In the genomic region with DNA sequence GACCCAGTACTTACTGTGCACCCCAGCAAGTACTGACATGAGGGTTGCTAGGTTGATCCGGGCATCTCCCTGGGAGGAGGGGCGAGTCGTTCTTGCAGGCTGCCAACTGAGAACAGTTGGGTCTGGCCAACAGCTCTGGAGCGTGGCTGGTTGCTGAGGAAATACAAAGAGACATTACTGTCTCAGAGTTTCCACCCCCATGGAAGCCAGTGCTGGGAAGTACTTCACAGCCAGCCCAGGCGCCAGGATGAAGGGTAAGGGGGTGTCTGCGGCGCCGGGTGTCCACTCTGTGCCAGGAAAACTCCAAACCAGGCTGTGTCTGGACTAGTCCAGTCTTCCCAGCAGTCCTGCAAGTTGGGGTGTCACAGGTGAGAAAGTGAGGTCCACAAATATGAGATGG, we compare ENCODE assay signal across 13 mouse cellular contexts. TPM values are rescaled to one million over a fixed set of nuclear protein-coding genes. Genes with fewer than 3 reads are reported as not detected.
DNase-seq lines count a peak whose midpoint lies in the region; ATAC-seq and TF ChIP-seq lines count a peak whose summit lies in the region.
"Had no signal": no experiment of that assay in that cellular context is flagged by ENCODE, and none has a peak within 500 bp of the region (broad histone marks: within the 10 kb centered on the region; RNA-seq: fewer than 3 reads in every experiment).

No protein-coding gene starts in this region.

- no peak overlapping the region for H3K4me2 ChIP-seq in heart, postnatal 0 days (ENCODE audit: low read depth, low read length)
- H3K4me2 ChIP-seq: embryonic facial prominence, embryonic 13.5 days; liver, embryonic 11.5 days had no signal

- no peaks in the 10 kb centered on the region for H3K9me3 ChIP-seq in heart, postnatal 0 days (replicated peaks; ENCODE audit: control insufficient read depth, low read length)
- H3K9me3 ChIP-seq: embryonic facial prominence, embryonic 13.5 days; midbrain, embryonic 10.5 days had no signal

- no peak for TF ChIP-seq CTCF in heart, postnatal 0 days (IDR thresholded peaks at IDR 0.05; ENCODE audit: low read depth)
- TF ChIP-seq CTCF in heart, adult 2 months (IDR thresholded peaks at IDR 0.05), result no peak
- no peak for TF ChIP-seq CTCF in embryonic fibroblast, embryonic 13.5 days (IDR thresholded peaks at IDR 0.05; ENCODE audit: borderline replicate concordance, insufficient read depth, low read length)

- 73% methylated on average over 8 of the region's 8 CpGs for WGBS in heart, postnatal 0 days
- 59% methylated on average over 8 of the region's 8 CpGs for WGBS in heart, adult 2 months

- no peak for TF ChIP-seq POLR2A in heart, adult 2 months (IDR thresholded peaks at IDR 0.05; ENCODE audit: insufficient read depth, low read depth, low read length)
- TF ChIP-seq POLR2A in embryonic fibroblast, embryonic 13.5 days (IDR thresholded peaks at IDR 0.05; ENCODE audit: low read depth, low read length), result no peak

- DNase-seq in heart, postnatal 0 days (ENCODE audit: low spot score), result no peak
- no peak for DNase-seq in heart, adult 2 months
- peak; percentile 55 for DNase-seq in Muller cell, postnatal 12 days (ENCODE audit: inconsistent ontology term)
- DNase-seq in layer of hippocampus, postnatal 10 days (ENCODE audit: low spot score in 2 of 2), result peak; percentile 16 to 43
- no peak for DNase-seq in c-Kit-positive CD71-positive TER-119-positive erythroid progenitor cells, embryonic 14.5 days (ENCODE audit: low spot score)
- no peak for DNase-seq in adrenal gland, postnatal 25 days
- DNase-seq: cerebellum, adult 9-11 months; kidney, postnatal 25 days; thymus, postnatal 25 days had no signal

- H3K79me2 ChIP-seq in heart, adult 2 months (replicated peaks; ENCODE audit: control insufficient read depth, insufficient read depth, low read length), result no peaks in the 10 kb centered on the region

- intact Hi-C loops in heart, adult 2 months (cut with DNase I), result no loop called here

- ATAC-seq in heart, postnatal 0 days (ENCODE audit: insufficient read depth, low read depth), result peak; percentile 30; the same call in 1 of the 2 replicates

- H3K4me1 ChIP-seq in heart, postnatal 0 days (ENCODE audit: control insufficient read depth, insufficient read depth), result peaks cover 4% of the 10 kb centered on the region
- H3K4me1 ChIP-seq in heart, adult 2 months (ENCODE audit: control insufficient read depth, insufficient read depth, low read length), result no peaks in the 10 kb centered on the region
- peaks cover 12% of the 10 kb centered on the region for H3K4me1 ChIP-seq in embryonic fibroblast, embryonic 13.5 days (ENCODE audit: control insufficient read depth, insufficient read depth, low read length)

- no peak overlapping the region for H3K9ac ChIP-seq in heart, postnatal 0 days (replicated peaks; ENCODE audit: low read depth, low read length)
- H3K9ac ChIP-seq in heart, adult 2 months (ENCODE audit: low read depth, low read length), result no peak overlapping the region
- H3K9ac ChIP-seq: embryonic facial prominence, embryonic 13.5 days had no signal

- TF ChIP-seq EP300 in heart, postnatal 0 days (IDR thresholded peaks at IDR 0.05; ENCODE audit: low read depth), result no peak
- TF ChIP-seq EP300 in heart, adult 2 months (IDR thresholded peaks at IDR 0.05; ENCODE audit: insufficient read depth, low read depth, low read length), result no peak

- H3K4me3 ChIP-seq in heart, postnatal 0 days (ENCODE audit: low read depth, low read length), result no peak overlapping the region
- H3K4me3 ChIP-seq in heart, adult 2 months, result no peak overlapping the region
- no peak overlapping the region for H3K4me3 ChIP-seq in embryonic fibroblast, embryonic 13.5 days (ENCODE audit: insufficient read depth, low read length)
- H3K4me3 ChIP-seq: embryonic facial prominence, embryonic 13.5 days; midbrain, embryonic 10.5 days had no signal

- no peak overlapping the region for H3K27ac ChIP-seq in heart, postnatal 0 days (ENCODE audit: low read depth)
- no peak overlapping the region for H3K27ac ChIP-seq in heart, adult 2 months
- H3K27ac ChIP-seq in embryonic fibroblast, embryonic 13.5 days (ENCODE audit: insufficient read depth, low read length), result peak overlapping the region; percentile 95; the same call in 1 of the 2 replicates
- H3K27ac ChIP-seq: embryonic facial prominence, embryonic 13.5 days had no signal

- no peaks in the 10 kb centered on the region for H3K27me3 ChIP-seq in heart, postnatal 0 days (ENCODE audit: control insufficient read depth, insufficient read depth, low read length)
- H3K27me3 ChIP-seq in heart, adult 2 months (ENCODE audit: control insufficient read depth, insufficient read depth, low read length), result no peaks in the 10 kb centered on the region
- H3K27me3 ChIP-seq: embryonic facial prominence, embryonic 13.5 days had no signal

- no peaks in the 10 kb centered on the region for H3K36me3 ChIP-seq in heart, postnatal 0 days (replicated peaks; ENCODE audit: control insufficient read depth, insufficient read depth, low read length)
- H3K36me3 ChIP-seq in heart, adult 2 months (ENCODE audit: control insufficient read depth, insufficient read depth, low read length), result no peaks in the 10 kb centered on the region
- H3K36me3 ChIP-seq: embryonic facial prominence, embryonic 13.5 days; midbrain, embryonic 10.5 days had no signal

RNA-seq across cellular contexts. Expression of gene Actn1, which starts 30.8 kb away (rescaled TPM):
- 53.0 and 85.3 TPM in 2 replicates for total RNA-seq in heart, postnatal 0 days (2014; rRNA removed; ENCODE audit: low replicate concordance)
- polyA plus RNA-seq in heart, postnatal 0 days (2015; fragmentation: Nextera tagmentation; extraction: Ambion mirVana), result 13.8 and 15.7 TPM in 2 replicates
- total RNA-seq in heart, adult 2 months (2021), result 10 to 100 TPM; 30.6 to 31.7 TPM
- polyA plus RNA-seq in heart, adult 2 months (2012; rRNA removed), result 29.0 and 31.1 TPM in 2 replicates
- 488 and 794 TPM in 2 replicates for polyA plus RNA-seq in embryonic fibroblast, embryonic 13.5 days (2011; ENCODE audit: insufficient read length, low read depth, missing spikeins)
- 10 to 100 TPM; 69.2 to 77.9 TPM for total RNA-seq in layer of hippocampus, postnatal 10 days (2021)
- total RNA-seq in adrenal gland, postnatal 25 days (2021), result 35.0 and 37.3 TPM in 2 replicates

Comparison
In these comparisons a context has a peak if more than half of its experiments do, and no peak if none do; other contexts are left out.
1. DNase-seq: peak in Muller cell, postnatal 12 days (single experiment) and layer of hippocampus, postnatal 10 days (2 of 2); none in heart, postnatal 0 days (single experiment), heart, adult 2 months (0 of 2), c-Kit-positive CD71-positive TER-119-positive erythroid progenitor cells, embryonic 14.5 days (single experiment) and adrenal gland, postnatal 25 days (single experiment).